Mouse (Mus musculus) hindbrain, postnatal 0 days (tissue): ENCODE results near the gene Rbfox1. TPM values are rescaled to one million over a fixed set of nuclear protein-coding genes. Genes with fewer than 3 reads are reported as not detected.

Source experiments
- ATAC-seq: fragments of 200-750 bp; cut with Nextera tagmentation; 2 replicates; pipeline ENCODE4 v1.8.0; 2017; ENCODE audit warnings: mild to moderate bottlenecking, moderate TSS enrichment, moderate library complexity
- DNase-seq: peaks from one replicate; pipeline ENCODE4 v3.0.0-alpha.2; 2015; ENCODE audit warnings: low spot score
- H3K27ac ChIP-seq: fragments of 300-500 bp; sonication (generic); 2 replicates; pipeline ENCODE4 v1.5.1; 2014; ENCODE audit warnings: mild to moderate bottlenecking
- H3K27me3 ChIP-seq: fragments of 300-500 bp; sonication (generic); 2 replicates; pipeline ENCODE4 v1.6.1; 2014; ENCODE audit warnings: low read length, mixed read lengths; ENCODE audit not compliant: insufficient read depth
- H3K36me3 ChIP-seq: fragments of 300-500 bp; sonication (generic); 2 replicates; pipeline ENCODE4 v1.6.1; 2014; ENCODE audit warnings: low read length, mixed read lengths; ENCODE audit not compliant: insufficient read depth
- H3K4me1 ChIP-seq: fragments of 300-500 bp; sonication (generic); 2 replicates; pipeline ENCODE4 v1.6.1; 2014; ENCODE audit warnings: antibody characterized with exemption, low read length, mixed read lengths; ENCODE audit not compliant: insufficient read depth
- H3K4me2 ChIP-seq: fragments of 300-500 bp; sonication (generic); 2 replicates; pipeline ENCODE4 v1.6.1; 2014; ENCODE audit warnings: low read depth, mild to moderate bottlenecking, low read length, moderate library complexity, mixed read lengths
- H3K4me3 ChIP-seq: fragments of 300-500 bp; sonication (generic); 2 replicates; pipeline ENCODE4 v1.5.1; 2014; ENCODE audit warnings: low read length
- H3K9ac ChIP-seq: fragments of 300-500 bp; sonication (generic); replicated peaks from 2 replicates; pipeline ENCODE4 v1.6.1; 2014; ENCODE audit warnings: mild to moderate bottlenecking, low read length, moderate library complexity, mixed read lengths
- H3K9me3 ChIP-seq: fragments of 300-500 bp; sonication (generic); 2 replicates; pipeline ENCODE4 v1.6.1; 2016; ENCODE audit warnings: low read length, mixed read lengths
- CTCF ChIP-seq: IDR thresholded peaks from 2 replicates; pipeline ENCODE4 v1.5.1; 2016; ENCODE audit warnings: antibody characterized with exemption, control low read depth, low read depth
- WGBS: fragments of 180-500 bp; shearing (Covaris S2); extraction: QIAGEN DNeasy Blood & Tissue Kit; methylation state at CpG from one replicate; pipeline ENCODE4 v1.1.7; 2014; 5-methylcytosine and 5-hydroxymethylcytosine counted together
- polyA plus RNA-seq: library from polyadenylated mRNA; unstranded; fragments of >200 nt; fragmentation: Nextera tagmentation; extraction: Ambion mirVana; gene quantifications from 2 replicates; pipeline ENCODE4 v1.2.1, GENCODE M21; 2015
- total RNA-seq: library from RNA; depleted of rRNA; stranded (reverse); fragments of >200 nt; gene quantifications from 2 replicates; pipeline ENCODE4 v1.2.3, GENCODE M21; 2014

Gene Rbfox1
- total and polyA plus RNA-seq, 2 experiments from 2014 or later = 158 to 204 TPM

DNA sequence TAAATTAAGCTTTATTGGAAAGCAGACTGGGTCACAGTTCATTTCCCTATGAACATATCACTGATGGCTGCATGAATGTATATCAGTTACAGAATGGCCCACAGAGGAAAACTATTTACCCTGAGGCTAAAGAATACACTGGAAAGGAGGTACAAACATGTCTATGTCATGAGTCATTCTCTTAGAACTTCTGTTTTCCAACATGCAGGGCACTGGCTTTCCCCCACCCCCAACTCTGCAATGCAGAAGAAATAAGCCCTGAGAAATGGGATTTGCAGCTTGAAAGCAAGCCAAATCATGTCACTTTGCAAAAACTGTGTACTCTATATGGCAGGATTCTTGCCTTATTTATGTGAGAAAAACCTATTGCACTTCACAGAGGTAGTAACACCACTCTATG is 1380.6 kb downstream of the Rbfox1 start:
- DNase-seq = peak; percentile 32
- H3K27ac ChIP-seq = no peak overlapping the region

DNA sequence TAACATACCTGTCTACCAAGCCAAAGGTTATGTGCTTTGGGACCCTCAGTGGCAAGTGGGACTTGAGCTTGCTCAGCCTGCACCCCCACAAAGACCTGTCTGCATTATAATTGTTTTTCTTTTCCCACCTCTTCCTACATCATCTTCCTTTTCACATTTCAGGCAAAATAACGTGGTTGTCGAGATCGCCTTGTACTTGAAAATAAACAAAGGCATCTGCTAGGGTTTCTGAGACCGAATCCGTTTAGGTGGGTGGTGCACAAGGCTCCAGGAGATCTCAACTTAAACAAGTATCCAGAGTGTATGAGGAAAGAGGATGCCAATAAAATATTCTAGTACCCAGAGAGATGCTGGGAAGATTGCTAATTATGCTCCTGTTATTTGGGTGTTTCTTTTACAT is 1390.3 kb downstream of the Rbfox1 start:
- no peaks in the 10 kb centered on the region for H3K27me3 ChIP-seq
- H3K36me3 ChIP-seq = no peaks in the 10 kb centered on the region
- DNase-seq (no peak), ATAC-seq (no peak)
- TF ChIP-seq CTCF = no peak
- no peak overlapping the region for H3K27ac ChIP-seq
- no peak overlapping the region for H3K9ac ChIP-seq
- H3K4me2 ChIP-seq = no peak overlapping the region
- H3K4me3 ChIP-seq = no peak overlapping the region
- no peaks in the 10 kb centered on the region for H3K9me3 ChIP-seq
- H3K4me1 ChIP-seq = no peaks in the 10 kb centered on the region
- 91% methylated on average over 5 of the region's 5 CpGs for WGBS

More for the DNA sequence above, 1380.6 kb downstream of the Rbfox1 start:
- H3K4me3 ChIP-seq = no peak overlapping the region
- TF ChIP-seq CTCF = no peak
- no peak overlapping the region for H3K9ac ChIP-seq
- no peaks in the 10 kb centered on the region for H3K9me3 ChIP-seq
- H3K36me3 ChIP-seq = no peaks in the 10 kb centered on the region
- no peak for ATAC-seq
- H3K27me3 ChIP-seq = no peaks in the 10 kb centered on the region
- H3K4me1 ChIP-seq = no peaks in the 10 kb centered on the region
- H3K4me2 ChIP-seq = no peak overlapping the region

DNA sequence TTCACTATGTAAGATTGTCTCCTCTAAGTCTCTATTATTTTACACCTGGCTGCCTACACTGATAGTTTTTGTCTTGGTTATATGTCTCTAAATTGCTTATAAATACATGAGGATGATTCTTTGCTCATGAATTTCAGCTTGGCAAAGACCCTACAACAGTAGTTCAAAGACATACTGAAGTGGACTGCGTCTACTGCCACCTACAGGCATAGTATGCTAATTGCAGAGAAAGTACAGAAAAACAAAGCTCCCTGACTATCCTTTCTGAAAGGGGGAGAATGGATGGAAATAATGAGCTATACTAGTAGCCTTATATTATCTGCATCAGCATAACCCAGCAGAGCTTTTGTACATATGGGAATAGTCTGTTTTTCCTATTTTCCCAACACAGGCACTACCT is 1390.7 kb downstream of the Rbfox1 start:
- H3K9me3 ChIP-seq = no peaks in the 10 kb centered on the region
- no peaks in the 10 kb centered on the region for H3K27me3 ChIP-seq
- no peaks in the 10 kb centered on the region for H3K4me1 ChIP-seq
- H3K9ac ChIP-seq = no peak overlapping the region
- no peak overlapping the region for H3K4me3 ChIP-seq
- no peak for DNase-seq
- no peak overlapping the region for H3K27ac ChIP-seq
- 57% methylated on average over 1 of the region's 1 CpGs for WGBS
- H3K4me2 ChIP-seq = no peak overlapping the region
- peak; percentile 40; the same call in 1 of the 2 replicates for TF ChIP-seq CTCF
- no peaks in the 10 kb centered on the region for H3K36me3 ChIP-seq
- ATAC-seq = no peak

DNA sequence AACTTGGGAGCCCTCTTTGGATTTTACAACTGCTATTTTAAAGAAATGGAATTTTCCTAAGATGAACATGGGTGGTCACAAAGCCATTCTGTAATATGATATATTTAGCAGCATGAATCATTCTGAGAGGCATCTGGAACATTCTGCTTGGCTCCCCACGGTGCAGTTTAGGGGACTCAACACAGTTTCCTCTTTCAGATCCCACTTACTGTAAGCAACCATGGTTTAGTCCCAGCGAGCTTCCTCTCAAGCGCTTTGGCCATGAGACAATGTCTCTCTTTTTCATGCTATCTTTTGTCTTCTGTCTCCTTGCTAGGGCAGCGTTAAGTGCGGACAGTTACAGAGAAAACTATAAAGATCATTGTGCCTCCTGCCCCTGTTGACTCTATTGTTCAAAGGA is 1394.4 kb downstream of the Rbfox1 start:
- Histone ChIP-seq H3K27me3 (no peaks in the 10 kb centered on the region), H3K4me1 (no peaks in the 10 kb centered on the region), H3K27ac (no peak overlapping the region), H3K4me2 (no peak overlapping the region), H3K9me3 (no peaks in the 10 kb centered on the region), H3K4me3 (no peak overlapping the region), H3K9ac (no peak overlapping the region), H3K36me3 (no peaks in the 10 kb centered on the region)
- ATAC-seq = no peak
- DNase-seq = peak; percentile 12
- 52% methylated on average over 5 of the region's 5 CpGs for WGBS
- no peak for TF ChIP-seq CTCF

DNA sequence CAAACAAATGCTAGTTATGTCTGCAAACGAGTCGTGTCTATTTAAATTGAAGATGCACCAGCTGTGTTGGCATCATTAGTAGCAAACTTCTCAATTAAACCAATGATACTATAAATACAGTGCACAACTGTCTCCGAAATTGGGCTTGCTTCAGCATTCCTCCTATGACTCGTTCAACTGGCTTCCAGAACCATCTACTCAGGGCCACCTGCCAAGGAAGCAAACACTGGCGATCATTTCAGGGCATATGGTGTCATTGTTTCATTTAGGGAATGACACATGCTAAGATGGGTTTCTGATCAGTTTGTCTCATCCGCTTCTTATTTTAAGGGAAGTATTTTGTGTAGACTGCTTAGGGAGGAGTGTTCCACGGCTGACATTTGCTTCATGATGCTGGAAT is 1397.1 kb downstream of the Rbfox1 start:
- no peak overlapping the region; the same call in 1 of the 2 replicates for H3K27ac ChIP-seq
- WGBS = 68% methylated on average over 7 of the region's 7 CpGs
- H3K9me3 ChIP-seq = no peaks in the 10 kb centered on the region
- no peak for TF ChIP-seq CTCF
- H3K36me3 ChIP-seq = no peaks in the 10 kb centered on the region
- H3K27me3 ChIP-seq = no peaks in the 10 kb centered on the region
- ATAC-seq (no peak), DNase-seq (peak; percentile 11)
- H3K4me2 ChIP-seq = no peak overlapping the region
- H3K9ac ChIP-seq = no peak overlapping the region
- no peak overlapping the region for H3K4me3 ChIP-seq
- no peaks in the 10 kb centered on the region for H3K4me1 ChIP-seq

DNA sequence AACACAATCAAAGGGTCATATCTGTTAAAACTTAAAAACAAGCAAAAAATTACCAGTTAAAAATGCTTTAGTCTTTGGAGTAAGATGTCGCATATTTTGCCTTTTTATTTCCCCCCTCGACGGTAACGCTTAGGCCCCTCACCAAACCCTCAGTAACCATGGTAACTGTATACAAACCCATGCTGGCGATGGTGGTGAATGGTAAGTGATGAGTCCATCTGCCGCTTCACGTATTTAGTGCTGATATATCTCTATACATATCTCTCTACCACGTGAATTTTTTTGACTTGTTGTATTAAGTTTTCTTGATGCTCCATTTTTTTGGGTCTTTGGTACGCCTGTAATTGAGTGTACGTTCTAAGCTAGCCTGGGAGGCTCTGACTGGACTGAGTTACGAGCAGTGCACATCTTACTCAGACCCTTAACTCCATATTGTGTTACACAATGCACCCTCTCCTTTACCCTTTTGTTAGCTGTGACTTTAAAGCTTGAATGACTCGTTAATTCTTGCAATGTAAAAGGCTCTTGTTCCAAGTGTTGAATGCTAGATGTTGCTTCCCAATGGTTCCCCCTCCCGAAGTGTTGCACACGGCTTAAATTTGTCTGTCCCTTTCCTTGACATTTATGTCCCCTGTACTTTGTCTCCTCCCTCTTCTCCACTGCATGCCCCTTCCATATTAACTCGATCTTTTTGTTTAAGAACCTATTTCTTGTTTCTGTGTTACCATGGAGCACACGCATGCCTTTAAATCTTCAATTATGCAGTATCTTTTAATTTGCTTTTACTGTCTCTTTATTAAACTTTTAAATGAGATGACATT is 1408.0 kb downstream of the Rbfox1 start:
- Histone ChIP-seq H3K9ac (no peak overlapping the region), H3K36me3 (no peaks in the 10 kb centered on the region), H3K4me2 (no peak overlapping the region), H3K27me3 (no peaks in the 10 kb centered on the region), H3K4me3 (no peak overlapping the region), H3K27ac (no peak overlapping the region), H3K4me1 (no peaks in the 10 kb centered on the region), H3K9me3 (no peaks in the 10 kb centered on the region)
- WGBS = 54% methylated on average over 16 of the region's 16 CpGs
- DNase-seq = no peak
- no peak for ATAC-seq
- TF ChIP-seq CTCF = no peak

DNA sequence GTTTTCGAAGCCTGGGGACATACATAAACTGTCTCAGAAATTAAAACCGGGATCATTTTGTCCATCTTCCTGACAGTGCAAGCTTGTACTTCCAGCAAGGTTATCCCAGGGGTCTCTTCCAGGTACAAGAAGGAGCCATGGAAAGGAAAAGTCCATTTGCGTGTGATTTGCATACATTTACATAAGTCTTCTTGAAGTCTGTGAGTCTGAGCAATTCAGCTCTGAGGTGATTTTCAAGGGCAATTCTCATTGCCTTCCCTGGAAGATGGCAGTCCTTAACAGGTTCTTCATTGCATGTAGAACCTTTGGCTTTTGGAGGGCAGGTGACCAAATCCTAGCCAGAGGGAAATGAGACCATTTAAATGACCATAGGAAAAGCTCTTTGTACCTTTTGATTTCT is 1417.3 kb downstream of the Rbfox1 start:
- no peak overlapping the region for H3K4me2 ChIP-seq
- no peak for ATAC-seq
- DNase-seq = no peak

More for the DNA sequence above, 1417.3 kb downstream of the Rbfox1 start:
- Histone ChIP-seq H3K4me3 (no peak overlapping the region), H3K9me3 (no peaks in the 10 kb centered on the region), H3K36me3 (no peaks in the 10 kb centered on the region), H3K4me1 (no peaks in the 10 kb centered on the region), H3K9ac (no peak overlapping the region), H3K27me3 (no peaks in the 10 kb centered on the region), H3K27ac (no peak overlapping the region)
- TF ChIP-seq CTCF = no peak
- WGBS = 70% methylated on average over 3 of the region's 3 CpGs
